Mouse (Mus musculus) inflammation-experienced regulatory T-cells, adult 6 months (primary cell): ENCODE measurements around the gene Selplg. TPM values are rescaled to one million over a fixed set of nuclear protein-coding genes. Genes with fewer than 3 reads are reported as not detected.

Experiments used
- ATAC-seq: one replicate; pipeline ENCODE4 v1.8.0; 2017
- polyA plus RNA-seq, 3 experiments: library from polyadenylated mRNA; unstranded; fragments of 100-300 nt; shearing (Covaris generic); gene quantifications; one replicate each; pipeline ENCODE4 v1.2.1; 2017

Selplg gene
- polyA plus RNA-seq = 100 to 1,000 TPM; 457 to 620 (median 469) TPM

DNA sequence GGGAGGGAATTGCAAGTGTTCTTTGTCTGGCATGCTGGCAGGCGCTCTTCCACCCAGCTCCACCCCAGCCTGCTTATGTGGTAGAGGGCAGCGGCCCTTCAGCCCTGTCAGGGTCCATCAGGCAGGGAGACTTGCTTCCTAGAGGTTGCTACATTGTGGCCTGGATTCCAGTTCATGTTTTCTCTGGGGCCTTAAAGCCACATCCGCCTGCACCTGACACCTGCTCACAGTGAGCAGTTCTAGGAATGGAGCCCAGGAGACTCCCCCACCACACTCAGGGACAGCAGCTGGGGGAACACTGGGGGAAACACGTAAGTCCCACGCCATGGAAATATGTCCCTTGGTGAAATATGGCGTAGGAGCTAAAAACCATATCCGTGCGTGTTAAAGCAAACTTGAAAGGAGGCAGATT, at the start of gene Selplg:
TSS of gene Selplg (minus strand) at position 155 of the 412 bp plus-strand sequence.
- peak; percentile 74 for ATAC-seq

DNA sequence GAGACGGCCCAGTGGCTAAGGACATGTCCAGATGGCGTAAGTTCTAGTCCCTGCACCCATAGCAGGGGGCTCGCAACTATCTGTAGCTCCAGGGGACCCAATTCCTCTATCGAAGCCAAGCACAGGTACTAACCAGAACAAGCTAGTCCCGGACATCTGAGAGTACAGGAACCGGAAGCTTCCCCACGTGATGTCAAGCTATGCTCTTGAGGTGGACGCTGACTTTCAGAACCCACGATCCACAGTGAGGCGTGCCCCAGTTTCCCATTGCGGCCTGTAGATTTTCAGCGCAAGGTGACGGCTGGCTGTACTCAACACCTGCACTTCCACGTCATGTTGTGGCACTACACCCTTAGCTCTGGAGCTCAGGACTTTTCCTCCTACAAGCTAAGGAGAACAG, 48.7 kb upstream of the Selplg start:
- no peak for ATAC-seq

DNA sequence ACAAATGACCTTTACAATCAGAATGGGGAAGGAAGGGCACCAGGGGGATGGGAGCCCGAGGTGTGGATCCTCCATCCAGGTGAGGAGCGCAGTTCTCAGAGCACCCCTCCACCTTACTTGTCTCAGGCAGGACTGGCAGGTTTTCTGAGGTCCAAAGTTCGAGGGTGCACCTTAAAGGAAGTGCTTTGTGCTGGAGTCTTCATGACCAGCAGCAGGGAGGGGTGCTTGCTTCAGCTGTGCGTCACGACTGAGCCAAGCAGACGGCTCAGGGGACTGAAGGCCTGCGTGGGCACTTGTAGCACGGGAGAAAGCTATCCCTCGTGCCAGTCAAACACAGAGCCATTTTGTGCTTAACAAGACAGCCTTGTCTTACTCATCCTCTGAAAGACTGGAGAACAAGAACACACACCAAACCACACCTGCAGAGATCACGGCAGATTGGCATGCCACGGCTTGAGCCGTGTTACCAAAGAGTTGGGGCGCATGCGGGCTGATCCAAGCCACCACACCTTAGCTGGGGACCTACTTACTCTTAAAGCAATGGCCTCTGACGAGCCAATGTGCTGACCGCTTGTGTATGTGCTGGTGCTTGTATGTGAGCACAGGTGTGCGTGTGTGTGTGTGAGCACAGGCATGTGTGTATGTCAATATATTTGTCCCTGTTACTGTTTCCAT, 46.6 kb upstream of the Selplg start:
- ATAC-seq = no peak

DNA sequence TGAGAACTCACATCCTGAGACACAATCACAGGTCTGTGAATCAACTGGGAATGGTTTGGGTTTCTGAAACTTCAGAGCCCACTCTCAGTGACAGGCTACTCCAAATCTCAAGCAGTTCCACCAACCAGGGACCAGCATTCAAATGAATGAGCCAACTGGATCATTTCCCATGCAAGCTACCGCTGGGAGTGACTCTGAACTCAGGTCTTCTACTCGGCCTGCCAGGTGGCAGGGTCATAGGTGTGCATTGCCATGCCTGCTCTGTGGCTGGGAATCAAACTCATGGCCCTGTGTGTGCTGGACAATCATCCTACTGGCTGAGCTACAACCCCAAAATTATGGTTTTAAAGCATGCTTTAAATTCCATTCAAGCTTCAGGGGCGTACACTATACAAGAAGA, 45.1 kb upstream of the Selplg start:
- no peak for ATAC-seq

DNA sequence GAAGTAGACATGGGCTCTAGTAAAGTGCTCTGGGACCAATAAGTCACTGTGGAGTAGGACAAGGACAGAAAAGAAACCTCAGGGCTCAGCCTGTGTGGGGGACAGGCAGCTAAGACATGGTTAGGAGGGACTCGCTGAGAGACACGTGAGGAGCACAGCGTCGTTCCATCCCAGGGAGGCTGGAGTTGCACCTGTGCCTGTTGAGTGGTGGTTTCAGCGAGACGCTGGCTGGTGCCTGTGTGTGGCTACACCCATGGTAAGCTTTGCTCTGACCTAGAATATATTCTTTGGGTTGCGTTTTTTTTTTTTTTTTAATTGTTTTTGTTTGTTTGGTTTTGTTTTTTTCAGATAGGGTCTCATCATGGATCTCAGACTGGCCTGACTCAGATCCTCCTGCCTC, 43.7 kb upstream of the Selplg start:
- no peak for ATAC-seq

DNA sequence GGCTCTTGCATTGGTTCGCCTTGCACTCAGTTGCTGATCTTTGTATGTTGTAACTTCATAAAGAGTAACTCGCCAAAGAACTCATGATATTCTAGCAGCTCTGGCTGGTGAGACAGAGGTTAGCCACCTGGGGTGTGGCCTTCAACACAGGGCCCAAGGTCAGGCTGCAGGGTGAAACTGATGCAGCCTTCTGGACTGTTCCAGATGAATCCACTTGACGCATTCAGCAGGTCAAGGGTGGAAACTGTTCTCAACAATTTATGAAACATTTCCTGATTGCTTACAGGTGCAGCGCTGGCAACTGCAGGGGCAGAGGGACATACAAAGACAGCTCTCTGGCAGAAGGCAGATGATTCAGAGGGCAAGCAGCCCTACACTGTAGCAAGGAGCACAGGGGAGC, 43.2 kb upstream of the Selplg start:
- ATAC-seq = no peak

DNA sequence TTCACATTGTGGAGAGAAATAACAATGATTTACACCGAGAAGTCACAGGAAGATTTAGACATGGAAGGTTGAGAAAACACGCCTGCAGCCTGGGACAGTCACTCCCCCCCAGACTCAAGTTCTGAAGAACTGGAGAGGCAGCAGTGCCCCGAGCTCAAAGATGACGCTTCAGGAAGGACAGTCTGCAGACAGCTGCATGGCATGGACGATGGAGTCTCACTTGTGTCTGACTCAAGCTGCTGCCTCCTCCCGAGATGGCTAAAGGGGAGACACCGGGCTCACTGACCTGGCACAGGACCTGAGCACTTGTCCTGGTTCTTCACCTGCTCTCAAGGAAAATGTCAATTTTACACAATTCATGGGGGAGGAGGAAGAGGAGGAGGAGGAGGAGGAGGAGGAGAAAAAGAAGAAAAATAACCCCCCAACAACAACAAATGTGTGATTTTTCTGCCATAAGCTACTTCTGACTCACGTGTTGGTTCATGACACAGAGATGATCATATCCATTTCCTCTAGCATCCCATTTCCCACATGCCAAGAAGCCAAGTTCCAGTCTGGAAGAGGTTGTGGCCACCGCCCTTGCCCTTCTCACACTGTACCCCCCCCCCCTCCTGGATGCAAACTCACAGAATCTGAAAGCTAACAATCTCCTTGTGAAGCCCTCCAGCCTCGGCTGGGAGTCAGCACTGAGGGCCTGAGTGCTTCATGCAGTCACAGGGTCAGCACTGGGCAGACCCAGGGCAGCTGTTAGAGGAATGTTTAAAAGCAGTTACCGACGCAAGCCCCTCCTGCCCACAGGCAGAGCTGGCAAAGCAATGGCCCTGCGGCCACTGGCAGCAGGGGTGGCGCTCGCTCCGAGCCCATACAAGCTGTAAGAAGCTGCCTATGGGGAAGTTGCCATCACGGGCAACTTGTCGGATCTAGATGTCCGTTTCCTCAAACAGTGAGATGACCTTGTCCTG, 41.9 kb upstream of the Selplg start:
- no peak for ATAC-seq

DNA sequence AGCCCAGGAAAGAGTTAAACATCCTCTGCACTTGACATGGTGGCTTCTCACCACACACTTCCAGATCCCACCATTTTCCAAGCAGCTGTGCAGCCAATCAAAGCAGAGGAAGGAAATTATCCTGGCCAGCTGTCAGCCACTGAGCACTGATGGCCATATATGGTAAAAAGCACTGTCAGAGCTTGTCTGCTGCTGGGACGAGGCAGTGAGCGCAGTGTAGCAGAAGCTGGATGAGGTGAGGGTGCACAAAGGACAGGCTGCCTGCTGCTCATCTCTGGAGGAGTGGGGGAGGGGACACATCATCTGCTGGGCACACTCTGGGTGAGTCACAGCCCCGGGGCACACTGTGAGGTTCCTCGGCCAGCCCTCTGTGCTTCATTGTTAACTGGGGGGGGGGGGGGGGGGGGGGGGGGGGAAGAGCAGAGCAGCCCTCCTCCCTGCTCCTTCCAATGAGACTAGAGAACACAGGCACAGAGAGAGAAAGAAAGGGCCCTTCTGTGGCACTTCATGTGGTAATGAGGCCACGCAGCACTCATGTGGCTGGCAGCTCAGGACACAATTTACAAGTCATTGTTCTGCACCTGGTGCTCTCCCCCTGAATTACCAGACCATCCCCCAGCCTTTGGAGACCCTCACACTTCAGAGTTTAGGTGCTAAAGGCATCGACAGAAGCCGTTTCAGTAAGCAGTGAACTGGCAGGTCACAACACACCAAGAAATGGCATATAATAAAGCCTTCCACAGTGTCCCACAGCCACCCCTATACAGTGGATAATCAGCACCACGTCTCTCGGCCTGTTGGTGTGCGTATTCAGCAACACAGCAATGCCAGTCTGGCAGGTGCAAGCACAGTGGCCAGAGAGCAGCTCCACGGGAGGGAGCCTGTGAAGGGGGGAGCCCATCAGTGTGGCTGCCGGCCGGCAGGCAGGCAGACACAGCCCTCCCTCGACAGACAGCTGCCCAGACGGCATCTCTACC, 40.8 kb upstream of the Selplg start:
- no peak for ATAC-seq

DNA sequence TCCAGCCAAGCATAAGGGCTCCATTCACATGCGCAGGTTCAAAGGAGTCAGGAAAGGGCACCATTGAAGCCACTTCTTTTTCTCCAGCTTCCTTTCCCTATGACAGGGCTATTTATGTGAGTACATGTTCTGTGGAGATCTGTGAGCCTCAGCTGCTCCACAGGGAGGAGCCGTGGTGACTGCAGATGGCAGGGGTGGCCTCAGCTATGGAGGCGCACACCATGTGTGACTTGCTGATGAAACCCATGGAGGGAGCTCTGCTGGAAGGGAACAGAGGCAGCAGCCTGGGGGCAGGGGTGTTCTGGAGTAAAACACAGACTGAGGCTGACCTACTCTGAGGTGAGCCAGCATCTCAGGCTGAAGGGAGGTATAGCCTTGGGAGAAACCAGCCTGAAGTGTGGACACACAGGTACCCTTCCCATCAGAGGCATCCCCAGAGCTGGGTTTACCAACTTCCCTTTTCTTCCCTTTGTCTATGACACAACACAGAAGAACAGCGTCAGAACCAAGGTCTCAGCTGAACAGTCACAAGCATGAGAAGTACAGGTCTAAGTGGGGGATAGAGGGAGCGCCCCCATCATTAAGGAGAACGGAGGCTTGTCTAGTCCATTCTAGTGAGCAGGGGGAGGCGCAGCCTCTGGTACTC, 39.6 kb upstream of the Selplg start:
- ATAC-seq = no peak

DNA sequence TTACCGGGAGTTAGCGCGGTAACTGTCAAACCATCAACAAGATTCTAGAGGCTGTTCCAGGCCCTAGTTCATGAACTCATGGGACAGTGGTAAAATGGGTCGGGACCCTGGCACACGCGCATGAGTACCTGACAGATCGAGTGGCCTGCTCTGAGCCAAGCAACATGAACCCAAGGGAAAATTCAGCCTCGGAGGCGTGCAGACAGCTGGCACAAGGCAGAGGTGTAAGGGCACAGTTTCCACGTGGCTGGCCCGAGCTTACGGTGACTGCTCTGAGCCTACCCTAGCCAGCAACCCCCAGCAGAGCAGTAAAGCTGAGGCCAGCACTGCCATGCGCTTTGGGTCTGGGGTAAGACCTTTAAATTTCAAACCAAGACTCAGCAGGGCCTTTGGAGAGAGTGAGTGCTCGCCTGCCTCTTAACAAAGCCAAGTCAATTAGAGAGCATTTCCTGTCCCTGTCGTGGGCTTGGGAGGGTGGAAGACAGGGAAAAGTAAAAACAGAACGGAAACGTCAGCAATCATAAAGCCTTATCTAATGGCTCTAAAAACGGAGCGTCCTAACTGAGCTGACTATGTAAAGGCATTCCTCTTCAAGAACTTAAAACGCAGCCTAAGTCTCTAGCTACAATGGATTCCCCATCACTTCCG, 38.1 kb upstream of the Selplg start:
- no peak for ATAC-seq

DNA sequence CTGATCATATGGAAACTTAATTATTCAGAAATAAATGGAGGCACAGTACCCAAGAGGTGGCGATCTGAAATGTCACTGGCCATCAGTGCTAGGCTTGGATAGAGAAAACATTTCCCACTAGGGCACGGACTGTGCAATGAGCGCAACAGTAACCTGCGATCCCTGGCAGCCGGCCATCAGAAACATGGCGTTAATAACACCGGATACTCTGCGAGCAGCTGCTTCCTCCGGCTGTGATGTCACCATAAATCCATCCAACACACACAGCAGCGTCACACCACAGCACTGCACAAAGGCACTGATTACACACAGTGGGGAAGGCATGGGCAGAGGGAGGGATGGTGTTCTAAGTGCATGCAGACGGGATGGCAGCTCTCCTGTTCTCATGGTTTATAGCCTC, 36.7 kb upstream of the Selplg start:
- ATAC-seq = no peak

DNA sequence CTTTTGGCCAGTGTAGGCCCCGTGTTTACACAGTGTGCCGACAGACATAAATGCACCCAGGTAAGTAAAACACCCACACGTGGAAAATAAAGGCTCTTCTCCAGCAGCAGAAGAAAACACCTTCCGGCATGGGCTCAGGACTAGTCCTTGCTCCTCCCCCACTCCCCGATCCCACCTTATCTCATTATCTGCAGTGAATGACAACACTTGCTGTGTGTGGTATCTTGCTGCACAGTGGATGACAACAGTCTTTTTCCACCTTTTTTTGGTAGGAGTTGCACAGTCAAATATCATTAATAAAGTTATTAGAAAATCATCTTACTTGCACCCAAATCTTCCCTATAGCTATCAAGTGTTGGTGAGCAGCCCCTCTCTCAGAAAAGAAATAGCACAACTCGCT, 32.5 kb upstream of the Selplg start:
- ATAC-seq = no peak

DNA sequence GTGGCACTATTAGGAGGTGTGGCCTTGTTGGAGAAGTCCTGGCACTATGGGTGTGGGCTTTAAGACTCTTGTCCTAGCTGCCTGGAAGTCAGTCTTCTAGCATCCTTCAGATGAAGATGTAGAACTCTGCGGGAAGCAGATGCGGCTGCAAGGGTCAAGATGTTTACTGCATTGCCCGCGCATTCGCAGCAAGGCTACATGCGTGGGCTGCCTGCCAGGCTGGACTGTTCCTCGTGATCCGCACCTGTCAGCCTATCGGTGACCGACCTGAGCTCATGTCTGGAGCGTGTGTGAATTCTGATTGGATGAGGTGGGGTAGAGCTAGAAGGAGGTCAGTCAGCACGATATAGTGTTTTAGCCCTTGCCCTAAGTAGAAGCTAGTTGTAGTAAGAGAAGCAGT, 31.6 kb upstream of the Selplg start:
- no peak for ATAC-seq

DNA sequence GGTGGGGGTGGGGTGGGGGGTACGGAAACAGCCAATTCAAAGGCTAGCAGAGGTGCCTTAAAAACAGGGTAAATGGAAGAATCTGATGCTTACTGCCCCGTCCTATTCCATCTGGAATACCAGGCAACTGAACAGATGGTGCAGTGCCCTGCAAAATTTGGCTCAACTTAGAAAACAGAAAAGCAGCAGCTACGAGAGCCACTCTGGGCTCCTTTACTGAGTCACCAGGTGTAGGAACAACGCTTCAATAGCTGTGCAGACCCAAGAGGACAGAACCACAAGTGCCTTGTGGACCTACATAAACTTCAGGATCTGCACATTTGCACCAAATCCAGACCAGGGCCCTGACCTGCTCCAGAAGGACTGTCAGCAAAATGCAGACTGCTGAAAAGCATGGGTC, 30.0 kb upstream of the Selplg start:
- ATAC-seq = no peak

DNA sequence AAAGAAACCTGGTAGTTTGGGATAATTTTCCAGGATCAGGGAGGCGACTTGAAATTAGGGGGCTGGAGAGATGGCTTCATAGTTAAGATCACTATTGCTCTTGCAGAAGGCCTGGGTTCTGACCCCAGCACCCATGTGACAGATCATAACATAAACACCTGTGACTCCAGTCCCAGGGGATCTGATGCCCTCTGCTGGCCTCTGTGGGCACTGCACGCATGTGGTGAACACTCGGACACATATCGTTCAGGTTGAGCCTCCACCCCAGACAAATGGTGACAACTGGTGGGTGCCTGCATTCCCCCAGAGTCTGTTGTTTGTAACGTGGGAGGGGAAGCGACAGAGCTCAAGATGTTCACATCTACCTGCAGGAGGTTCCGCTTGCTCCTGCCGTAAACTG, 28.9 kb upstream of the Selplg start:
- ATAC-seq = no peak

DNA sequence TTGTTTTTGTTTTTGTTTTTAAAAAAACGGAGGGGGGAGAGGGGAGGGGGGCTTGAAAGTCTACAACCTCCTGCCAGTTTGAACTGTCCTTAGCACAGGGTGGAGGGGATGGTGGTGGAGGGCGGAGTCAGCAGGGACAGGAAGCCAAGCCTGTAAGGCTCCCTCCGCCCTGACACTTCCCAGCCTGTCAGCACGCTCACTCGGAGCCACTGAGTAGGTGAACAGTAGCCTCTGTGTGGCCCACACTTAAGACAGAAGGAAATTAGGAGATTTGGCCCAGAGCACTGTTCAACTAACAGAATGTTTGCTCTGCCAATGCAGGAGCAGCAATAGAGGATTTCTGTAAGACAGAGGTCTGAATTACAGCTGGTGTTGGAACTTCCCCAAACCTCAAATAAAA, 26.5 kb upstream of the Selplg start:
- ATAC-seq = peak; percentile 38

DNA sequence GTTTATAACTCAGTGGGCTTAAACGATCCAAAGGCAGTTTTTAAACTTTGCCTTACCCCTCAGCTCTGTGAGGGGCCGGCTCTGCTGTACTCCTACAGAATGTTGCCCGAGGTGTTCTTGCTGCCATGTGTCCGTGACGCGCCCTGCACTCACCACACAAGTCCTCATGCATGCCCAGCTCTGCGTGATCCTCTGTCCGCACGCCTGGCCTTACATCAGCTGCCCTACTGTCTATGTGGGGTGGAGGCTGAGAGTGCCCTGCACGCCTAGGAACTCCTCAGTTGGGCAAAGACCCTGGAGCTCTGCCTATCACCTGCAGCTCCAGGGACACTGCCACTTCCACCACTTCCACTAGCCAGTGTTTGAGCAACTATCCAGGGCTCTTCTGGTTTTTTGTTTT, 26.1 kb upstream of the Selplg start:
- ATAC-seq = no peak

DNA sequence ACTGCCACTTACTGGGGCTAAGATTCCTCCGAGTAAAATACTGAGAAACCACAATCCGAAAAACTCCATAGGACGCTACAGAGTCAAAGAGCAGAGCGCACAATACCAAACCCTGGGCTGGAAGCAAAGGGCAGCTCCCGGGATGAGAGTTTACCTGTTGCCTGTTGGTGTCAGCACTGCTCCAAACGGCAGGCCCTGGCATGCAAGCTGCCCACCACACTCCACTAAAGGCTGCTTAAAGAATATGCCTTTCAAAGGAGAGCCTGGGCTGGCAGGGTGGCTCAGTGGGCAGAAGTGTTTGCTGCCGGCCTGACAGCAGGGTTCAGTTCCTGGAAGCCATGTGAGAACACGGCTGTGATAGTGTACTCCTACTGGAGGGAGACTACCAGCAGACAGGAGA, 25.2 kb upstream of the Selplg start:
- ATAC-seq = no peak

DNA sequence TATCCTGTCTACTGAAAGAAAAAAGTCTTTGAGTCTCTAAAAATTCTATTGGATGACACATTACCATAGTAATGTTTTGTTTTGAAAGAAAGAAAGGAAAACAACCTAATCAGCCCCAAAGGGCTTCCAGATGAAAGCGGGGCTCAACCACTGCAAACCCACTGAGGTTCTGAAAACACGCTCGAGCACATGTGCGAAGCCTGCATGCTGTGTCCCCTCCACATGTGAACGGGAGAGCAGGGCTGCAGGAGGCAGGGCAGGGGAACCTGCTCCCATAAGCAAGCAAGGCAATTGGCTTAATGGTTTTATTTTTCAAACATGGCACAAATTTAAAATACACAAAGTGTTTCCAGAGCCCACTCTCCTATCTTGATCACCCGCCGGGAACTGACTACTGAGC, 24.2 kb upstream of the Selplg start:
- no peak for ATAC-seq

DNA sequence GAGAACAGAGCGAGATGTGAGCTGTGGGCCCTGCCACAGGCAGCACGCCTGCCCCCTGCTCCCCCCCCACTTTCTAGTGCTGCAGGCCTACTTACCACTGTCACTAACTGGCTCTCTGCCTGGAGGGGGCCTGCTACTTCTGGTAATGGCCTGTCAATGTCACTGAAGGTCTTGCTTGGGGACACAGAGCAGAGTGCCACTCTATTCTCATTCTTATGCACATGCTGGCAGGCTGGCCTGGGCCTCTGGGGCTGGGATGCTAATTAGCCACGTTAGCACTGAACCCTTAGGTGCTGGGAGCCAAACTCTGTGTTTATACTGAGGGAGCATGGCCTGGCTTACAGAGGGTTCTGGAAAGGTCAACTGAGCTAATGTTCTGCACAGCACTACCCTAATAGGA, 23.3 kb upstream of the Selplg start:
- ATAC-seq = no peak

DNA sequence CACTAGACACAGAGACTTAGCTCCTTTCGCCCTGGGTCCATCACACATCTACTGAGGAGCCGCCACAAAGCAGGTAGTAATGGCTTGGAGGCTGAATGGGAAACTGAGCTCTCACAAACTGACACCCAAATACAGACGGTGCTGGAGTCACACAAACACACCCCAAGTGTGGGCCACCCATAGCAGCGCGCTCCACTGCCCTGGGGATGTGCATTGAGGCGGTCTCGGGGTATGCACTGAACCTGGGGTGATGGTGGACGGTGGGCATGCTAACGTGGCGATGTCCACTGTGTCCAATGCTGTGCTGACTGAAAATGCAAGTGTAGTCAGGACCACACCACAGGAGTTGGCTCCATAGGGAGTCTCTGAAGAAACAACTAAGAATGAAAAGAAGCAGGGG, 22.7 kb upstream of the Selplg start:
- no peak for ATAC-seq

DNA sequence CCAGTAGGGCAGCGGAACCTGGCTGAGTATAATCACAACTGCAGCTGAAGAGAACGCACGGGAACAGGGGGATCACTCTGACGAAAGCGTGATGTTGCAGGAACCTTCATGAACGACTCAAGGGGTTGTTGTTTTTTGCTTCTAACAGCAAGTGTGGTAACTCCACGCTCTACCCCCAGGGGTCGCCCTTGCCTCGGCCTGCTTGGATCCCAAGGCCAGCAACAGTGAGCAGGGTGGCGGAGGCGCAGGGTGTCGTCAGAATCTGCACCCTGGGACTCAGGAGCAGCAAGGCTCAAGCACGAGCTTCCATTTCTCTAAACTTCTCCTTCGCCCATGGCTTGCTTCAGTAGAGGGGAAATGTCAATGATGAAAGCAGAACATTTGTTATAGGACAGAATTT, 22.1 kb upstream of the Selplg start:
- ATAC-seq = peak; percentile 76
